In genomic region chr12:33235771-33236323, GRCm38 (mm10) we compare ENCODE assay signal across 8 mouse cellular contexts.
DNase-seq lines count a peak whose midpoint lies in the region; ATAC-seq lines count a peak whose summit lies in the region.

No protein-coding gene starts in this region.

- peaks cover 11% of the 10 kb centered on the region; the same call in 1 of the 2 replicates for H3K4me1 ChIP-seq in hindbrain, embryonic 10.5 days (replicated peaks)
- no peaks in the 10 kb centered on the region for H3K4me1 ChIP-seq in hindbrain, embryonic 12.5 days
- peaks cover 11% of the 10 kb centered on the region for H3K4me1 ChIP-seq in embryonic facial prominence, embryonic 15.5 days

- ATAC-seq in hindbrain, embryonic 12.5 days (ENCODE audit: low FRiP score): no peak
- ATAC-seq in embryonic facial prominence, embryonic 15.5 days (ENCODE audit: insufficient number of reproducible peaks, low FRiP score, low TSS enrichment, low read depth): peak; percentile 69; the same call in 1 of the 2 replicates

- H3K9ac ChIP-seq in hindbrain, embryonic 12.5 days: no peak overlapping the region
- H3K9ac ChIP-seq in embryonic facial prominence, embryonic 15.5 days: no peak overlapping the region

- H3K27ac ChIP-seq in hindbrain, embryonic 10.5 days: no peak overlapping the region
- H3K27ac ChIP-seq in hindbrain, embryonic 12.5 days: no peak overlapping the region
- H3K27ac ChIP-seq in embryonic facial prominence, embryonic 15.5 days (replicated peaks): 0 out of 2 replicates have a peak overlapping the region, but pooled peaks have one; percentile 48

- intact Hi-C loops in left cerebral cortex, postnatal 14 days (cut with DNase I): no loop called here

- H3K36me3 ChIP-seq in hindbrain, embryonic 10.5 days: no peaks in the 10 kb centered on the region
- H3K36me3 ChIP-seq in hindbrain, embryonic 12.5 days: no peaks in the 10 kb centered on the region
- H3K36me3 ChIP-seq in embryonic facial prominence, embryonic 15.5 days: no peaks in the 10 kb centered on the region

- WGBS in hindbrain, embryonic 10.5 days: 71% methylated on average over 13 of the region's 13 CpGs
- WGBS in hindbrain, embryonic 12.5 days: 73% methylated on average over 13 of the region's 13 CpGs
- 51% methylated on average over 13 of the region's 13 CpGs for WGBS in embryonic facial prominence, embryonic 15.5 days

- no peaks in the 10 kb centered on the region for H3K9me3 ChIP-seq in hindbrain, embryonic 10.5 days
- H3K9me3 ChIP-seq in hindbrain, embryonic 12.5 days (replicated peaks): no peaks in the 10 kb centered on the region
- H3K9me3 ChIP-seq in embryonic facial prominence, embryonic 15.5 days (replicated peaks): no peaks in the 10 kb centered on the region

- no peaks in the 10 kb centered on the region for H3K27me3 ChIP-seq in hindbrain, embryonic 10.5 days (ENCODE audit: insufficient read depth, poor library complexity, severe bottlenecking)
- no peaks in the 10 kb centered on the region for H3K27me3 ChIP-seq in hindbrain, embryonic 12.5 days
- no peaks in the 10 kb centered on the region for H3K27me3 ChIP-seq in embryonic facial prominence, embryonic 15.5 days

- no peak overlapping the region for H3K4me2 ChIP-seq in hindbrain, embryonic 12.5 days (replicated peaks)
- no peak overlapping the region for H3K4me2 ChIP-seq in embryonic facial prominence, embryonic 15.5 days (replicated peaks)

- DNase-seq in hindbrain, embryonic 10.5 days (ENCODE audit: low spot score): peak; percentile 16
- peak; percentile 29 for DNase-seq in CD4-positive helper T cell, adult 2 months (ENCODE audit: low read depth, low spot score)
- DNase-seq in kidney, postnatal 4 days: peak; percentile 50 to 65
- DNase-seq in right cerebral cortex, adult 2 months (ENCODE audit: low spot score in 2 of 2): no peak
- no peak for DNase-seq in layer of hippocampus, postnatal 36 days
- no peak for DNase-seq in left cerebral cortex, postnatal 14 days (ENCODE audit: low spot score in 2 of 2)

- H3K4me3 ChIP-seq in hindbrain, embryonic 10.5 days: no peak overlapping the region
- H3K4me3 ChIP-seq in hindbrain, embryonic 12.5 days: no peak overlapping the region
- no peak overlapping the region for H3K4me3 ChIP-seq in embryonic facial prominence, embryonic 15.5 days (replicated peaks)

Comparison
In these comparisons a context has a peak if more than half of its experiments do, and no peak if none do; other contexts are left out.
1. DNase-seq: peak in hindbrain, embryonic 10.5 days (single experiment), CD4-positive helper T cell, adult 2 months (single experiment) and kidney, postnatal 4 days (2 of 2); none in right cerebral cortex, adult 2 months (0 of 2), layer of hippocampus, postnatal 36 days (0 of 2) and left cerebral cortex, postnatal 14 days (0 of 2).